9 mouse cellular contexts compared by ENCODE assay signal in the genomic region with DNA sequence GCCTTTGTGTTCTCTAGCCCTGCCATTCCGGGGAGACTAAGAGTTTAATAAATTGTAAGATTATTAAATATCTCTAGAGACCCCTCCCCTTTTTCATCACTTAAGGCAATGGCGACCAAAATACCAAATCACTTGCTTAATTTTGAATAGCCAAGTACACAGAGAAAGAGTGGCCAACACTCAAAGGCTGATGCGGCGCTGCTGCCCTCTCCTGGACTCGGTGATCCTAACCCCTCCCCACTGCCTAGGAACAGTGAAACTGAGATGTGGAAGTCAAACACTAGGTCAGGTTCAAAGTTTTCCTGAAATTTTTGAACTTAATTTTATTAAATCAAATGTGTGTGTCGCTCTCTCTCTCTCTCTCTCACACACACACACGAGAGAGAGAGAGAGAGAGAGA.
DNase-seq lines count a peak whose midpoint lies in the region; ATAC-seq and TF ChIP-seq lines count a peak whose summit lies in the region.
"Had no signal": no experiment of that assay in that cellular context is flagged by ENCODE, and none has a peak within 500 bp of the region (broad histone marks: within the 10 kb centered on the region; RNA-seq: fewer than 3 reads in every experiment).

No protein-coding gene starts in this region.

- H3K9me3 ChIP-seq in heart, embryonic 10.5 days: no peaks in the 10 kb centered on the region
- H3K9me3 ChIP-seq in kidney, postnatal 0 days (replicated peaks; ENCODE audit: low read length): no peaks in the 10 kb centered on the region
- no peaks in the 10 kb centered on the region for H3K9me3 ChIP-seq in lung, postnatal 0 days (ENCODE audit: low read length)

- TF ChIP-seq CTCF in kidney, postnatal 0 days (IDR thresholded peaks at IDR 0.05; ENCODE audit: low read depth): peak; percentile 90
- TF ChIP-seq CTCF in lung, postnatal 0 days (IDR thresholded peaks at IDR 0.05): peak; percentile 86

- H3K4me3 ChIP-seq in heart, embryonic 10.5 days: no peak overlapping the region
- no peak overlapping the region for H3K4me3 ChIP-seq in kidney, postnatal 0 days (replicated peaks; ENCODE audit: low read depth, low read length)
- H3K4me3 ChIP-seq in lung, postnatal 0 days (ENCODE audit: low read depth, low read length): no peak overlapping the region
- H3K4me3 ChIP-seq: erythroblast, embryonic 14.5 days had no signal

- no peaks in the 10 kb centered on the region for H3K36me3 ChIP-seq in heart, embryonic 10.5 days
- no peaks in the 10 kb centered on the region for H3K36me3 ChIP-seq in kidney, postnatal 0 days (ENCODE audit: insufficient read depth, low read length)
- no peaks in the 10 kb centered on the region for H3K36me3 ChIP-seq in lung, postnatal 0 days (ENCODE audit: insufficient read depth, low read length)

- peak overlapping the region; percentile 9; the same call in 1 of the 2 replicates for H3K27ac ChIP-seq in heart, embryonic 10.5 days
- H3K27ac ChIP-seq in kidney, postnatal 0 days: no peak overlapping the region
- H3K27ac ChIP-seq in lung, postnatal 0 days (ENCODE audit: low read length): no peak overlapping the region

- WGBS in heart, embryonic 10.5 days: 31% methylated on average over 6 of the region's 7 CpGs
- WGBS in kidney, postnatal 0 days: 29% methylated on average over 6 of the region's 7 CpGs
- 22% methylated on average over 6 of the region's 7 CpGs for WGBS in lung, postnatal 0 days

- no peak for TF ChIP-seq EP300 in lung, postnatal 0 days (IDR thresholded peaks at IDR 0.05)

- H3K4me2 ChIP-seq in kidney, postnatal 0 days (ENCODE audit: low read length): no peak overlapping the region
- no peak overlapping the region for H3K4me2 ChIP-seq in lung, postnatal 0 days (replicated peaks; ENCODE audit: low read depth, low read length)

- peak; percentile 72; the same call in 1 of the 2 replicates for ATAC-seq in kidney, postnatal 0 days (replicated peaks; ENCODE audit: low FRiP score, low read depth)
- ATAC-seq in lung, postnatal 0 days: peak; percentile 54; the same call in 1 of the 2 replicates

- no peak overlapping the region for H3K9ac ChIP-seq in kidney, postnatal 0 days (ENCODE audit: low read depth, low read length)
- no peak overlapping the region for H3K9ac ChIP-seq in lung, postnatal 0 days (replicated peaks; ENCODE audit: low read depth)

- no peaks in the 10 kb centered on the region for H3K27me3 ChIP-seq in heart, embryonic 10.5 days (ENCODE audit: insufficient read depth, poor library complexity, severe bottlenecking)
- H3K27me3 ChIP-seq in kidney, postnatal 0 days (ENCODE audit: insufficient read depth, low read length): no peaks in the 10 kb centered on the region
- no peaks in the 10 kb centered on the region for H3K27me3 ChIP-seq in lung, postnatal 0 days (replicated peaks; ENCODE audit: insufficient read depth, low read length)

- peaks cover 5% of the 10 kb centered on the region; the same call in 1 of the 2 replicates for H3K4me1 ChIP-seq in heart, embryonic 10.5 days
- no peaks in the 10 kb centered on the region for H3K4me1 ChIP-seq in kidney, postnatal 0 days (replicated peaks; ENCODE audit: insufficient read depth, low read length)
- no peaks in the 10 kb centered on the region for H3K4me1 ChIP-seq in lung, postnatal 0 days (ENCODE audit: insufficient read depth, low read depth, low read length)

- peak; percentile 38 to 45 for DNase-seq in B cell, adult 2 months
- peak; percentile 59 to 84 for DNase-seq in adrenal gland, adult (ENCODE audit: inconsistent age in 2 of 2, low spot score in 1 of 2)
- peak; percentile 48 for DNase-seq in embryo, embryonic 11.5 days (ENCODE audit: low read depth, low spot score)
- DNase-seq in heart, embryonic 10.5 days (ENCODE audit: low spot score): peak; percentile 80
- DNase-seq in kidney, postnatal 0 days (ENCODE audit: low spot score): peak; percentile 86
- DNase-seq in lung, postnatal 0 days (ENCODE audit: low spot score): peak; percentile 73
- DNase-seq in retina, adult 2 months (ENCODE audit: low read depth, low spot score): peak; percentile 18
- DNase-seq in yolk sac, embryonic 10.5 days (ENCODE audit: low spot score): peak; percentile 44

Comparison
In these comparisons a context has a peak if more than half of its experiments do, and no peak if none do; other contexts are left out.
1. DNase-seq: peak in every context shown above with its lines; median percentile 86 in kidney, postnatal 0 days; 80 in heart, embryonic 10.5 days; 73 in lung, postnatal 0 days; 72 in adrenal gland, adult; 48 in embryo, embryonic 11.5 days; 44 in yolk sac, embryonic 10.5 days; 42 in B cell, adult 2 months; 18 in retina, adult 2 months.